Mouse (Mus musculus) adipocyte (in vitro differentiated cells): ENCODE measurements around the gene Cgref1.

ENCODE experiments used
- DNase-seq: peaks from one replicate; pipeline ENCODE4 v3.0.0-alpha.2; 2016; ENCODE audit warnings: low spot score

Cgref1 gene

GRCm38 (mm10) chr5:30944956-30945781 is at the start of gene Cgref1:
TSS of gene Cgref1 (minus strand) at chr5:30945591.
- DNase-seq: no peak

- DNase-seq: no peak
Observed at GRCm38 (mm10) chr5:30994074-30994473, 48.7 kb upstream of the Cgref1 start.

DNA sequence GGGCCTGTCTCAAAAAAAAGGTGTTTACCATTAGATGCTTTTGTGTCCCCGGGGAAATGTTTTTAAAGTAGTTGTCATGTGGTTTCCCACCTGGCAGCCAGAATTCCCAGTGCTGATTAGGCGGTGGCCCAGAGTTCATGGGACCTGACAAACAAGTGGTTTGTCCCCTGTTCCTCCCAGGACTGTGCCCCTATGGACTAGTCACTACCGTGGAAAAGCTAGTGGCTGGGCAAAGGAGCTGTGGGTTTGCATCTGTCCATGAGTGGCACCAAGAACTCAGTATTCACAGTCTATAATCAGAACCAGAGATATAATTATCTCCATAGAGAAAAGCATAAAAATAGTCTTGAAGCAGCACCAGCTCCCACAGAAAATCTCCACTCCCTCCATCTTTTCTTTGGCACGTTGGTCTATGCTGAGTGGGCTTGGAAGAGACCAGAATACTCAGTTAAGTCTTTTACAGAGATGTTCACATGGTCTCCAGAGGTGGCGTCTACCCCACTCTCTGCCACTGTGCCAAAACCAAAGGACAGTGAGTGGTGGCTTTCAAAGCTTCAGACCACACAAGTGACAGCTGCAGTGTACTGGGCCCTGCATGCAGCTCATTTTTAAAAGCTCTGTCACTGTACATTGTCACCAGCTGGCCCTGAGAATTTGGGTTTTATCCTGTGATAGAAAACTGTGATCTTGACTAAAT is 47.7 kb upstream of the Cgref1 start:
- DNase-seq: no peak

DNA sequence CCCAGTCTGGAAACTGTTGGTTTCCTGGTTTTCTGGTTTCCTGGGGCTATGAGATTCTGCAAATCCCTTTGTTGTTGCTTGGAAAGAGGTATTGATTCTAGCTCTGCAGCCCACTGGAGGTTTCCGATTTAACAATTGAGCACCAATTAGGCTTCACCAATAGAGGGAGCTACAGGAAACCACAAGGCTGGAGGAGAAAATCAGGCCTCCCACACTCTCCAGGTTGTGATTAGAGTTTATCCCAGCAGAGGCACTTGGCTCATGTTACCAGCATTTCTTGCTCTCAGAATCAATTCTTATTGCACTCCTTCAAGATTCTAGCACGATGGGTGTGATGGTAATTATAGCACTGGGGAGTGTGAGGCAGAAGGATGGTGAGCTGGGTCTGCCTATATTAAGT is 37.0 kb upstream of the Cgref1 start:
- peak; percentile 72 for DNase-seq

DNA sequence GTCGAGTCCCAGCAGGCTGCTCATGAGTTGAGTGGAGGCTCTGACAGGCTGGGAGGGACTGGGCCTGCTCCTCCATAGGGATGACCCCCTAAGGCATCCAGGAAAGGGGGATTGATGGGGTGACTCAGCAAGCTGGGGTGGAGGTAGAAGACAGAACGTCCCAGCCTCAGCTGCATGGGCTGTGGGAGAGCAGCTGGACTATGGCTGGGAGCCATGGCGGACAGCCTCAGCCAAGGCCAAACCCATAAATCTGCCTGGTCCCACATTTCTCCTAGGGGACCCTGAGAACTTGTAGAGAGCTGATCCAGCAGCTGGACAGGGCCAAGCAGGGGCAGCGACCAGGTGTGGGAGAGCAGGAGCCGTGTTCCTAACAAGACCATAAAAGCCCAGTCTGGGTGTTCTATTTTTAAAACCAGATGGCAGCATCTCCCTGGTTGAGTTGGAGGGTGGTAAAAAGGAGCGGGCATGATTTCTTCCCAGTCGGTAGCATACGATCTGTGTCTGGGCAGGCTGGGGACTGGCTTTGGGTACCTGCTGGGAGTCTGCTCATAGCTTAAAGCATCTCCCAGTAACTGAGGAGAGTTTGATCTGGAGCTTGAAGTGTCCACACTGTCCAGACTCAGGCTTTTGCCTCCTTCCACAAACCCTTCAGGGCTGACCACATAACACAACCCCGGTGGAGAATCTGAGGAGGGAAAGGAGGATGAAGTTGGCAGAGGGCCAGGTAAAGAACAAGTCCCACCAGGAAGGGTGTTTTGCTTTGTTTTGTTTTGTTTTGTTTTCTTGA is 29.7 kb upstream of the Cgref1 start:
- DNase-seq: no peak

DNA sequence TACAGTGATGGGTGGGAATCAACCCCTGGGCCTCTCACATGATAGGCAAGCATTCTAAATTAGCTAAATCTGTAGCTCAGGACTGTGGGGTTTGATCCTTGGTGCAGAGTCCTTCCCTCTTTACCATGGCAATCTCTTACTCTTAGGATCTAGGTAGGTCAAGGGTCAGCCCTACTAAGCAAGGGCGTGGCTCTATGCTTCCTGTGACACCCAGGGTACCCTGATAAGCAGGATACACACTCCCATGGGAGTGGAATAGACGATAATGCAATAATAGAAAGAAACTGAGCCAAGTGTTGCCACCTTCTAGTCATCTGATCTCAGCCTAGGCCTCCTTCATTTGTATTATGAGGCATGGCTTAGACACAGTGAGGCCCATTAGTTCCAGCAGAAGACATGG is 24.0 kb upstream of the Cgref1 start:
- DNase-seq: no peak

DNA sequence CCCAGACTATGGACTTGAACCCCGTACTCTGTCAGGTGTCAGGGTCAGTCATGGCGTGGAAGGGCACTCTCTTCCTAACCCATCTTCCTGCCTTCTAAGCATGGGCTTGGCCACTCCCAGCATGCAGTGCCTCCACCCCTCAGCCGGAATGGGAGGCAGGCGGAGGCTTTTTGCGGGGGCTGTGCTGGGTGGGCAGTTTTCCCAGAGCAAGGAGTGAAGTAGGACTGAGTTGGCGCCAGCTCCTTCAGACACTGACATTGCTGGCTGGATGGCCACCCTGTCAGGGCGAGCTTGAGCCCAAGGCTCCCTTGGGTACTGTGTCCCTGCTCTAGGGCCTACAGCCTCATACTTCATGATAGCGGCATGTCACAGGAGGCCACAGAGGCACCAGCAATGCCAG is 23.0 kb upstream of the Cgref1 start, which contains the start of gene Tcf23:
Gene Tcf23, plus strand, starts transcription at position 247 of the 400 bp plus-strand sequence.
- DNase-seq: no peak

- no peak for DNase-seq
Observed at GRCm38 (mm10) chr5:30966189-30966588, 20.8 kb upstream of the Cgref1 start.

GRCm38 (mm10) chr5:30963916-30964315 is 18.5 kb upstream of the Cgref1 start:
- DNase-seq: no peak

GRCm38 (mm10) chr5:30961545-30962505 is 16.4 kb upstream of the Cgref1 start:
- no peak for DNase-seq

DNA sequence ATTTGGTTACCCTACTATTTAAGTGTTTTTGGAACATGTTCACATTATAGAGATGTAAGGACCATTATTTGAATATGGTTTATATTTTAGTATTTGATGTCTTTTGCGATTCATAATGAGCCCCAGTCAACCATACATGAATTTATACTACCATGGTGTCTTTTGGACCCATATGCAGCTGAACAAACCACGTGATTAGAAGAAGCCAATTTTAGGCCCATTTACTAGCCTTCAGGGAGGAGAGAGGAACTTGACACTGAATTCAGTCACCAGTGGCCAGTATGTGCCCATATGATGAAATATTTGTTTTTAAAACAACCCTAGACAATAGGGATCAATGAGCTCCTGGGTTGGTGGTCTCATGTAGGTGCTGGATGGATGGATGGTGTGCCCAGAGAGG is 15.4 kb upstream of the Cgref1 start:
- no peak for DNase-seq

DNA sequence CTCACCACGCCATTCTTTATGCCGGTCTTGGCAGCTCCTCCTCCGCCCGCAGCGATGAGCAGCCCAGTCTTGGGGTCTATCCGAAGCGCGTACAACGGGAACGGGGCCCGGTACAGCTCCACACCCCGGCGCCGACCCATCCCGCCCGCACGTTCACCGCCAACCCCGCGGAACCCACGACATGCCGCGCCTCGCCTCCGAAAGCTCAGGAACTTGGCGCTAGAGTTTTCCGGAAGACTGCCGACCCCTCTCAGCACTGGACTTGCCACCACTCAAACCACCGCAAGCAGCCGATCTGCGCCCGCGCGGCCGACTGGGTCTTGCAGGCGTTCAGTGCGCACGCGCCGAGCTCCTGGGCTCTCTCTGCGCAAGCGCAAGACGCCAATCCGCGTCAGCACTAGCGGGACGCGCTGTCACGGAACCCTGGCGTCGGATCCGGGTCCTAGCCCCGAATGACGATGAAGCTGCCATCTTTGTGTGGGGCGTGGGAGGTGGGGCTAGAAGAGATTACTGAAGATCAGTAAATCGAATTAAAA is 14.6 kb upstream of the Cgref1 start, which contains the start of gene Preb:
Gene Preb, minus strand, starts transcription at position 396 of the 536 bp plus-strand sequence.
- peak; percentile 99 for DNase-seq

DNA sequence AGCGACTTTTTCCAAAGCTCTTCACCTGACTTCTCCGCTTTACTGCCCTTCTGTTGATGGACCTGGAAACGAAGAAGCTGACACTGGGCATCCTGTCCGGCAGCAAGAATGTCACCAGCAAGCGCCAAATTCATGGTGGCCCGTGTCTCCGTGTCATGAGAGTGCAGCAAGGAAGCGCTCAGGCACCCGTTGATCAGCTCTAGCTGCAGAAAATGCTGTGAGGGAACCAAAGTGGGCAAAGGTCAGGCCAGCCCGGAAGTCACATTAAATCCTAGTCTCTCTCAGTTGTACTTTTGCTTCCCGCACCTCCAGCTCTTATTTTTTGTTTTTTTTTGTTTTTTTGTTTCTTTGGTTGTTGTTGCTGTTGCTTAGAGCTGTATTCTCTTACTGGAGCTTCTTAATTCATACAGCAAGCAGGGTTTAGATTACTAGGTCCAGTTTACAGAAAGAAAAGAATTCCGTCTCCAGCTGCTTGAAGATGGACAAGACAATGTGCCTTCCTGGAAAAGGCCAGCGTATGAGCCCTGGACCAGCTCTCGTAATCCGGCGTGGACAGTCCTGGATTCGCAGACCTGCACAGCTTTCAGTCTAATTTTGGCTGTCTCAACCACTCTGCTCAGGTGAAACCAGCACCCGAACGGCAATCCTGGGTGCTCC is 13.9 kb upstream of the Cgref1 start:
- DNase-seq: peak; percentile 60

DNA sequence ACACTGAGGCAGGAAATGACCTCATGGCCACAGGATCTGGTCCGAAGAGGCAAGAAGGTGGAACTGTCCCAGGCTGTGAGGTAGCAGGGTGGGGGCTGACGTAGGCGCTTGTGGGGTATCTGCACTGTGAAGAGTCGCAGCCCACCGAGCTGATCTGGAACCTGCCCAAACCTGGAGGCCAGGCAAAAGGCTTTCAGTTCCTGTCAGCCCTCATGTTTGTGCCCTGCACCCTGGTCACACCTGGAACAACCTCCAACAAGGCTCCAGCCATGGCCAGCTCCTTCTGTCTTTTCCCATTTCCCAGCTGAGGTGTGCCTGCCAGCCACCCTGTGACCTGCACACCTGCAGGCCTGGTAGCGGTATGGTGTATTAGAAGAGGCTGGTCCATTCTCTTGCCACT is 12.5 kb upstream of the Cgref1 start:
- DNase-seq: no peak

- no peak for DNase-seq
Observed at GRCm38 (mm10) chr5:30955751-30956150, 10.4 kb upstream of the Cgref1 start.

DNA sequence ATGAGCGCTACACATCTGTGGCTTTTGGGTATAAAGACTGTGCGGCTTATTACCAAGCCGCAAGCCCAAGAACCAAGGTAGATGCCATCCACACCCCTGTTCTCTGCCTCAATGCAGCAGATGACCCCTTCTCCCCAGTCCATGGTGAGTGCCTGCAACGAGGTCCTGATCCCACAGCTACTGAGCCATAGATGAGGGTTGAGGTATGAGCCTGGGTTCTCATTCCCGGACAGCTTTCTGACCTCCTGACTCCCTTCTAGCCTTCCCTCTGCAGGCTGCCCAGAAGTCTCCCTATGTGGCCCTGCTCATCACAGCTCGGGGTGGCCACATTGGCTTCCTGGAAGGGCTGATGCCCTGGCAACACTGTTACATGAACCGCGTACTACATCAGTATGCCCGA is 9.2 kb upstream of the Cgref1 start:
- no peak for DNase-seq

- DNase-seq: no peak
Observed at GRCm38 (mm10) chr5:30954065-30954464, 8.7 kb upstream of the Cgref1 start.

GRCm38 (mm10) chr5:30952551-30952950 is 7.2 kb upstream of the Cgref1 start:
- DNase-seq: no peak

DNA sequence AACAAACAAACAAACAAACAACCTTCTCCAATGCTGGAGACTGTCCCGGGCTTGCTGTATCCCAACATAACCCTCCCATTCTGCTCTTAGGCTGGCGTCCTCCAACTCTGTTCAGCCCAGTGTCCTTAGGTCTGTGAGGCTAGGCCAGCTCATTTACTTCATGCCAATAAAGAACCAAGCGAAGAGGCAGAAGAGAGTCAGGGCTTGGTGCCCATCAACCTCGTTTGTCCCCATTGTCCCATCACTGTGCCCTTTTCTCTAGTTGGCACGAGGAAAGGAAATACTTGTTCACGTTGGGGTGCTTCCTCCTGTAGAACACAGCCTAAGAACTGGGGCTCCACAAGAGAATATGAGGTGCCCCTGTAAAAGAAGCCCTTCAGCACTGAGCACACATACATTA is 6.3 kb upstream of the Cgref1 start:
- DNase-seq: peak; percentile 65

GRCm38 (mm10) chr5:30950922-30951321 is 5.5 kb upstream of the Cgref1 start:
- DNase-seq: no peak
